Mouse (Mus musculus): Measurements from ENCODE around the gene Slc44a3. TPM values are rescaled to one million over a fixed set of nuclear protein-coding genes. Genes with fewer than 3 reads are reported as not detected.
A peak's percentile ranks its signal among the peaks of the same experiment; 100 is the strongest.

Slc44a3 gene
- under 1 TPM in 1 of 2 experiments, not detected in 1; 0.18 TPM for total RNA-seq (2021)

DNA sequence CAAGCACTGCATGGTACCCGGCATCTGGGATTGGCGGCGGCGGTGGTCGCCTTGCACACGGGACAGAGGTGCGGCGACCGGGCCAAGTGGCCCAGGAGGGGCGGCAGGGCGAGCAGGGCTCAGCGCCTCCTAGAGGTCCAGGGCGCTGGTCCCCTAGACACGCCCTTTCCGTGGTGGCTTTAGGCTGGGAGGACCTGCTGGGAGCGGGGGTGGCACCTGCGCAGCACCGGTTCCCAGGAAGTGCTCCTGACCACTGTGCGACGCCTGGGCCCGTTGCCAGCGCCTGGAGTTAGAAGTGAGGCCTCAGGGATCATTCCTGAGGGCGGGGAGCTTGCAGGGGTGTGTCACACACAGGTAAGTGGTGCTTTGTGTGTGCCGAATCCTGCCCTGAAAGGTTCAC, at the start of gene Slc44a3:
Slc44a3 (minus strand) TSS at position 229 of the 400 bp plus-strand sequence.
- peak; percentile 21 for DNase-seq
- intact Hi-C loops (cut with DNase I), result loop anchor here (10.0 kb wide), 1 partner anchor 343 kb away; no protein-coding TSS in a partner anchor

GRCm38 (mm10) chr3:121579880-121580549, 47.8 kb upstream of the Slc44a3 start:
- DNase-seq, result no peak
- intact Hi-C loops (cut with DNase I), result no loop called here

DNA sequence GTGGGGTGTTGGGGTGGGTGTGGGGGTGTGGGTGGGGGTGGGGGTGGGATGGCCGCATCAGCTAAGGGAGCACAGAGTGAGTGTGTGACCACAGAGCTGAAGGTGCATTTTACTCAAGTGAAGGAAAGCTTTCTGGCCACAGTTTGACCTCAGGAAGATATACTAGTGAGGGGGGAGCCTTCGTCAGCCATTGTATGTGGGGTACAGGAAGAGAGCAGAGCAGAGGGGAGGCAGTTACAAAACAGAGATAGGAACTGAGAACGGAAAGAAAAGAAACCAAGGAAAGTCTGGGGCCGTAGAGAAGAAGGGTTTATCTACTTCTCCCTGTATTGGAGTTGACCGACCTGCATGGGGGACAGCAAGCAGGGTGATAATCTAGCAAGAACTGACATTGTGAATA, 47.2 kb upstream of the Slc44a3 start:
- intact Hi-C loops (cut with DNase I), result no loop called here
- DNase-seq, result no peak

GRCm38 (mm10) chr3:121578706-121579105, 46.5 kb upstream of the Slc44a3 start:
- intact Hi-C loops (cut with DNase I), result no loop called here
- no peak for DNase-seq

DNA sequence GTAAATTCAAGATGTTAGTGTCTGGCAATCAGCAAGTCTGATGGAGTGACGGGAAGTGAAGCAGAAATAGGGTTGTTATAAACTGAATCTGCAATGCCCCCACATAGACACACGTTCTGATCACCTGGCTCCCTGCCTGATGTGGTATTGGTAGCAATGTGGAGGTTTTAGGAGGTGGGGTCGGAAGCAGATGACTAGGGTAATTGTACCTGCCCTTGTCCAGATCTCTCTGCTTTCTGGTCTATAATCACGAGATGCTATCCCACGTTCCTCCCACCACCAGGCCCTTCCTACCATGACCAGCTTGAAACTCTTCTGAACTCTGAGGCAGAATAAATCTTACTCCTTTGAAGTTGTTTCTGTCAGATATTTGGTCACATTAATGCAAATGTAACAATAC, 45.4 kb upstream of the Slc44a3 start:
- no peak for DNase-seq
- intact Hi-C loops (cut with DNase I), result no loop called here

DNA sequence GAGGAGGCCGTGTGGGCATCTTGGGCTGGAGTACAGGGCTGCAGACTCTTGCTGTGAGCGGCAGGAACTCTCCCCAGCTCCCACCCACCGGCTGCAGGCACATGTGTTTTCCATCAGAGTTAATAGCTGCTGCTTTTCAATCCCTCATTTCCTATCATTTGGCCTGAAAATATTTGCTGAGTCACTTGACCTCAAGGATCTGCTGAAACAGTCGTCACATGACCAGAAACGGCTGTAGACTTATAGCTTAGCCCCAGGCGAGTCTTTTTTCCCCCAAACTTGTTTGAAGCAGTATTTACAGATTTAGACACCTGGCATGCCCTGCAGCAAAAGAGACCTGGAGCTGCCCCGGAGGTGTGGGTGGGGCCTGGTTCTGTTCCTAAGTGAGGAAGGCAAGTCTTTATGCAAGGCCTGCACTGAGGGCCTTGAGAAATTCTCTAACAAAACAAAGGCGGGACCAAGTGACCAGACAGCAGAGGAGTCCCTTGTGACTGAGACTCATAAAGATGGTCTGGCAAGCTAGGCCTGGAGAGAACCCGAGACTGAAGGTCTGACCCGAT, 44.9 kb upstream of the Slc44a3 start:
- DNase-seq, result no peak
- intact Hi-C loops (cut with DNase I), result no loop called here

- DNase-seq, result no peak
- intact Hi-C loops (cut with DNase I), result no loop called here
Measured at GRCm38 (mm10) chr3:121576367-121576766, 44.2 kb upstream of the Slc44a3 start.

DNA sequence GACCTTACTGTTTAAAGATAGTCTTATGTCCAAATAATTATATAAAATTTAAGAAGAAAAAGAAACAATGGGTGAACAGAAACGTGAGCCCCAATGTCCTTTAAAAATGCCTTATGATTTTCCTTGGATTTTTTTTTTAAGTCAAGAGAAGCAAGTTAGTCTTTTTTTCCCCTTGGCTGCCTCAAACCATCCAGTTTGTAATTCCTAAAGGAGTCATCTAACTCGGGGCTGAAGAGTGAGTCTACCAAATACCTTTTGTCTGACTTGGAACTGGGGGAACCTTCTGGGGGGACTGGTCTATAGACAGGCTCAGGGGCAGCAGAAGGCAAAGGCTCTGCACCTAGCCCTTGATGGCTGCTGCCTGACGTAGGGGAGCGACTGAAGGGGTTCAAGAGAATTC, 42.2 kb upstream of the Slc44a3 start:
- DNase-seq, result no peak
- intact Hi-C loops (cut with DNase I), result loop anchor here (2.0 kb wide), 1 partner anchor 54 kb away; no protein-coding TSS in a partner anchor

- no peak for DNase-seq
- intact Hi-C loops (cut with DNase I), result loop anchor here (2.0 kb wide), 1 partner anchor 55 kb away; no protein-coding TSS in a partner anchor
Measured at GRCm38 (mm10) chr3:121573858-121574257, 41.7 kb upstream of the Slc44a3 start.

DNA sequence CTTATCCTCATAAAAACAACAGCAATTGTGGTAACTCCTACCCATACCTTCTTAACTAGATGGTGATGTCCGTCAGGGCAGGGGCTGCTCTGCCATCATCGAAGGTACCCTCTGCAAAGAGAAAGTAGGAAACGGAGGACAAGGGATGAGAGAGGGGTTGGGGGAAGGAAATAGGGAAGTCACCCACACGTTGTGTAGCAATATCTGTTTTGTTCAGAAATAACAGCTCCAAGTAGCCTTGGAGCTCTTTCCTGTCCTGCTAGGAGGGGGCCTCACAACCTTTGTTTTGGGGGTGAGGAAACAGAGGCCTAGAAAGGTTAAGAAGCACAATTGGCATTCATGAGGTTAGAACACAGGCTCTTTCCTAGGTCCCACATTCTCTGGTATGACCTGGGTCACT, 39.3 kb upstream of the Slc44a3 start:
- intact Hi-C loops (cut with DNase I), result no loop called here
- DNase-seq, result no peak

- intact Hi-C loops (cut with DNase I), result no loop called here
- DNase-seq, result no peak
Measured at GRCm38 (mm10) chr3:121570623-121571022, 38.4 kb upstream of the Slc44a3 start.

- intact Hi-C loops (cut with DNase I), result no loop called here
- DNase-seq, result no peak
Measured at GRCm38 (mm10) chr3:121569767-121570166, 37.6 kb upstream of the Slc44a3 start.

GRCm38 (mm10) chr3:121569004-121569403, 36.8 kb upstream of the Slc44a3 start:
- intact Hi-C loops (cut with DNase I), result no loop called here
- DNase-seq, result no peak

- DNase-seq, result no peak
- intact Hi-C loops (cut with DNase I), result no loop called here
Measured at GRCm38 (mm10) chr3:121567904-121568303, 35.7 kb upstream of the Slc44a3 start.

GRCm38 (mm10) chr3:121567337-121567900, 35.2 kb upstream of the Slc44a3 start:
- DNase-seq, result no peak
- intact Hi-C loops (cut with DNase I), result no loop called here

- intact Hi-C loops (cut with DNase I), result no loop called here
- no peak for DNase-seq
Measured at GRCm38 (mm10) chr3:121566901-121567300, 34.7 kb upstream of the Slc44a3 start.

- intact Hi-C loops (cut with DNase I), result no loop called here
- no peak for DNase-seq
Measured at GRCm38 (mm10) chr3:121561803-121562202, 29.6 kb upstream of the Slc44a3 start.

GRCm38 (mm10) chr3:121560115-121560865, 28.1 kb upstream of the Slc44a3 start:
- intact Hi-C loops (cut with DNase I), result no loop called here
- no peak for DNase-seq

GRCm38 (mm10) chr3:121559406-121560114, 27.4 kb upstream of the Slc44a3 start:
- intact Hi-C loops (cut with DNase I), result no loop called here
- no peak for DNase-seq

DNA sequence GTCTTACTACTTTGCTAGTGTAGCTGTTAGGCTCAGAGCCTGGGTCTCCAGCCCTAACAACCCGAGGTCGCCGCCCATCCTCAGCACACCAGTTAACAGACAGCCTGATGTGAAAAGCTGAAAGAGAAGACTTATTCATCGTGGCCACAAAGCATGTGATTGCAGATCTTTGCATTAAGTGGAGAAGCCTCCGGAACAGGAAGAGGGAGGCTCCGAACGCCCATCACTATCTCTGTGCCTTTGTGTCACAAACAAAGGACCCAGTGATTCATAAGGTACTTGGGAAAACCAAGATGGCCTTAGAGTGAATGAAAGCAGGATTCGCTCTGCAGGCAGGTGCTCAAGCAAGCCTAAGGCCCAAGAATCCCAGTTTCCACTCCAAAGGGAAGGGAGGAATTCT, 26.7 kb upstream of the Slc44a3 start:
- no peak for DNase-seq
- intact Hi-C loops (cut with DNase I), result no loop called here

DNA sequence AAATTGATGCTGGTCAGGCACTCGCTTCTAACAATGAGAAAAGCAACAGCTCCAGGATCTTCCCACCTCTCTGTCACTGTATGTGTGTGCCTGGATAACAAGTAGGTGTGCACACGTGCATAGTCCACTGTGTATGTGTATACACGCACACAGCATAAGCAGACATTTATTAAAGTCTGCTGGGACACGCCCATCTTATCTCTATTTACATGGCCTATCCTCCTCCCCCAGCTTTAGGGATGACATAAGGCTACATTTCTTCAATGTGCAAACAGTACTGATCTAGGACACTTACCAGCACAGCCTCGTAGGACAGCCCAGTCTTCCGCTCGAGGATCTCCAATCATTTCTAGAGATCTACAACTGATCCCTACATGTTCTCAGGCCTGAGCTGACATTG, 24.1 kb upstream of the Slc44a3 start:
- DNase-seq, result no peak
- intact Hi-C loops (cut with DNase I), result no loop called here
